Mouse (Mus musculus) T-cell, adult 2 months (primary cell): Measurements from ENCODE around the gene Cdk14.

Experiments used
- DNase-seq: peaks from one replicate; pipeline ENCODE4 v3.0.0; 2022; ENCODE audit warnings: low spot score

The Cdk14 gene

DNA sequence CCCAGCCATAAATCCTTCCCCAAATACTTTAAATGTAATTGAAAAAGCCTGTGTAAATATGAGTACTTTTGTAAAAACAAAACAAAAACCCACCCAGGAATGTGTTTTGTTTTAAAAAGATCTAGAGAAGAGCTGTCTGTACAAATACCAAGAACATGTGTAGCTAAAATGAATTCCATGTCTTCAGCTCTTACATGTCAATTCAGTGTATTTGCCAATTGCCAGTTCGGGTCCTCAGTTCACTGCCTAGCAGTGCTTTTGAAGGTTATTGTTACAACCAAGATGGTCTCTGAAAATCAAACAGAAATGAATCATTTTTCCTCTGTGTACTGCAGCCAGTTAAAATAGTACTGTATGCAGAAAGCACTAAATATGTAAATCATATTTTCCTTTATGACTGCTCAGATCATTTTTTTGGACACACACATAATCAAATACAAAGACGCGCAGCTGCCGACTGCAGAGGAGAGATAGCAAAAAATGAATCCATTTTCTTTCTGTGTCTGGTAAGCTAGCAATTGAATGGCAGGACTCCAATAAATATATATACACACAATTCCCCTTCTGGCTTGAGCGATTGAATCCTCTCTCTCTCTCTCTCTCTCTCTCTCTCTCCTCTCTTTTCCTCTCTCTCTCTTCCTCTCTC, 526.8 kb downstream of the Cdk14 start:
- DNase-seq = no peak

DNA sequence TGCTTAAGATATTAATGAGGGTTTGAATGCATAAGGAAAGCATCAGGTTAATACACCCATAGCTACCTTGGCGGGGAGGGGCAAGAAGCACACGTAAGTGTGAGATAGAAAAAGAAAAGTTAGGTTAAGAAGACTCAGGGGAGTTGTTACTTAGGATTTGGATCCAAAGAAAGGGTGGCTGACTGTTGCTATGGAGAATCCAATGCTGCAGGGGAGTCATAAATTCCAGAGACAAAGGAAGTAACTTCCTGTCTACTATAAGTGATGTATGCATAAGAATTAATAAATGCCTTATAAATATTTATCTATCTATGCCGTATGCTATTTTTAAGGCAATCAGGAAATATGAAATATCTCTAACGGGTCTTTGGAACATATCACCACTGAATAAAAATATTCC, 527.4 kb downstream of the Cdk14 start:
- DNase-seq = no peak

DNA sequence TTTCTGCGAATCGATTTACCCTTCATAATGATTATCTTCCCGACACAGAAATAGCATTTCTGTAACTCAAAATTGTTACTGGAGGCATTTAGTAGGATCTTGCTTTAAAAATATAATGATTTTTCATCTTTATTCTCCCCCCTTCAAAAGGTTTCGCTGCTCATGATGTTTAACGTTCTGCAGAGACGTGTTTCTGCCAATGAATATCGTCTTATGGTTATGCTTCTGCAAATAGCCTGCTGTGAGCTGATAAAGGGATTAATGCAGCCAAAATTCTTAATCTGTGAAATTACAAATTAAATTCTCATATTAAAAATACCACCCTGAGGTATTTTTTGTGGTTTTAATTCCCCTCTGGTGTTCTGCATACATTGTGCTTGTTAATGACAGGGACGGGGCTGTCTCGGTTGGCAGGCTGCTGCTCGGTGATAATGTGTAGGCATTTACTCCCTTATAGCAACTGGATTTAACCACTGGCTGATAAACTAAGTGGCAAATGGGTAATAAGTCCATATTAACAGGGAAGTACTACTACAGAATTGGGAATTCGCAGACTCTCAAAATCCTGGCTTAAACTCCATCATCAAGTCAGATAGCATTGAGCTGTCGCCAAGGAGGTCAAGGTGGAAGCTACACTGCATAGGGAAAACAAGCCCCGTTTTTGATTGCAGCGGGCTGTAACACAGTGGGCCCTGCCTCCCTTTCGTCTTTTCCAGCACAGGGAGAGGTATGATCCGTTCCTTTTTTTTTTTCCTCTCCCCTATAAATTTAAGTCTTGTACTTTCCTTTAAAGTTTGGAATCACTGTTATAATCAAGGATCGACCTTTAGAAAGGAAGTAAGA, 528.0 kb downstream of the Cdk14 start:
- DNase-seq = no peak

DNA sequence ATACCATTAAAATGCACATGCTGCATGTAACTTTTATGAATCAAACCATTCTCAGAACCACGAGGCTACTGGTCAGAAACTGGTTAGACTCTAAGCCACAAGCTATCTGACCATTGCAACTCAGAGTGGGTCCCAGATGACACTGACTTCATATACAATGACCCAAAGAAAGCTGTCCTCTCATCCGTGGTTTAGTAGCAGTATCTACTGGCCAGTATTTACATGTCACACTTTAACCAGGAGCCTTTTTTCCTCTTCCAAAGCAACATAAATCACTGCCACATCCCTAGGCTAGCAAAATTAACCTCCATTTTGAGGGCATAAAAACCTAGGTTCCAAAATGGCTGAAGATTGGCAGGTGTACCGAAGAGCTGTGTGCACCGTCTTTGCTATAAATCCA, 533.0 kb downstream of the Cdk14 start:
- no peak for DNase-seq

DNA sequence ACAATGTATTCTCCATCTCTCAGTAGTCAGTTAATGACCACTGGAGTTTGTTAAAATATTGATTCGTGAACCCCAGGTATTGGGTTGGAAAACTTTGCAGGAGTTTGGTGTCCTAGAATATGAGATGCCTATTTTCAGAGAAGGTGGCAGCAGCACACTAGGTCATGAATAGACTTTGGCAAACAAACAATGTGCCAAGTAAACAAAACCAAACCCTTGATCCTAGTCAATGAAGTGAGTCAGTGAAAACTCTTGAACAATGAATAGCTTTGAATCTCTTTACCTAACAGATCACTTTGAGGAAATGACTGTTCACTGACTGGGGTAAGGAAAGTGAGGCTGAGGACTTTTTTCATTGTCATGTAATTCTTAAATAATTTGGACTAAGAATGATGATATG, 537.3 kb downstream of the Cdk14 start:
- DNase-seq = no peak

DNA sequence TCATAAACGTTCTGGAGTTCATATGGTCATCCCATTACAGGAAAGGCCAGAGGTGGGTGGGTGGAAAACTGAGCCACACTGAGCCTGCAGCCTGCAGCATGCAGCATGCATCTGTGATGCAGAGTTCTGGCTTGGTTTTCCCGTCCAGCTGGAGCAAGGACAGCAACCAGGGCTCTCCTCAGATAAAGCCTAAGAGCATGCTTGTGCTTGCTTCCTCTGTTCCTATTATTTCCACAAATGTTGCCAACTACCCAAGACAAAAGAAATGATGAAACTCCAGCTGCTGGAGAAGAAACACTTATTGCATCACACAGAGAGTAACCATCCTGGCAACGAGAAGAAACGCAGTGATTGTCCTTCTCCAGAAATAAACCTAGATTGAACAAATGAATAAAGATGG, 539.8 kb downstream of the Cdk14 start:
- no peak for DNase-seq

DNA sequence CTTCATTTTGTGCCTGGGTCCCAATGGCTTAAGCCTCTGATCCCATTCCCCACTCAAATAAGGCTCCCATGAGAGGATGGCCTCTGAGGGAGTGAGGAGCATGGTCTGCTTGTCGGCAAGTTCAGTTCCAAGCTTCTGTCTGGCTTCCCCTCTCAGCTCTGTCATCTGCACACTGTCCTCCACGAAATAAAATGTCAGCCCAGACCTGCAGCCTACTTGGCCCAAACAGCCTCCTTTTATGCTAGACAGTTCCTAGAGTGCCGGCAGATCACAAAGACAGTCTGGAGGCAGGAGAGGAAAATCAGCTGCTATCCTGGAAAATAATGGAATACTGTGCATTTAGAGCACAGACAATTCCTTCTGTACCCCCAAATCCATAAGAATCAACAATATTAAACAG, 541.2 kb downstream of the Cdk14 start:
- DNase-seq = no peak

DNA sequence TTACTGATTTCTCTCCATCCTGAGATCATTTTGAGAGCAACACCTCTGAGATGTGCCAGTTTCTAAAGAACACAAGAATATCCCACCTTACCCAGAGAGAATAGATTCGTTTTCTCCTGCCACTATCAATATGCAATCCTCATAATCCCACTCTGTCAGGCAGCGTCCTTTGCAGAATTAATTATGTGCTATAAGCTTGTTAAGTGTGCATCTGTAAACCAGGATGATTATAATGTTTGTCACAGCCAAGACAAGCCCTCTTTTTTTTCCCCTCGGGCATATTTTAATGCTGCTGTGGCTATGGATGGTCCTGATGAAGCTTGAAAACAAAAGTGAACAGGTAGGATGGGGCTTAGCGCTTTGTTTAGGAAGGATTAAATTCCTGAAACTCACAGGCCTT, 542.5 kb downstream of the Cdk14 start:
- DNase-seq = no peak

DNA sequence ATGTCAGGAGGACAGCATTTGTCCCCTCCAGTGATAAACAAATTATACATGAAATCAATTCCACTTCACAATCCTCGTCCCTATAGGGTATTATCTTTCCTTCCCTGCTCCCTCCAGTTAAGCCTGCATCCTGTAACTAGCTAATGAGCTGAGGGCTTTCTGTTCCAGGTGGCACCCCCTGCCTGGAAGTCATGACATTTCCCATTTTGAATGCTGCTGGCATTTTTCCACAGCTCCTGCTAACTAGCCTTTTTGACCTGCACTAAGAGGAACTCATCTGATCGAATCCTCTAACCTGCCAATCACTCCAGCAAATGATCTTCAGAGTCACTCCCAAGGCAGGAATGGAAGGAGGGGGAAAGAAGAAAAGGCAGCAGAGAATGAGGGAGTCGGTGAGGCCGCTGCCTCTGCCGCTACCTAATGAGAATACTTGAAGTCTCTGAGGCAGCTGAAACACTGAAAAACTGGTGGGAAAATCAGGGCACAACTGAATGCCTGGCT, 542.9 kb downstream of the Cdk14 start:
- no peak for DNase-seq

DNA sequence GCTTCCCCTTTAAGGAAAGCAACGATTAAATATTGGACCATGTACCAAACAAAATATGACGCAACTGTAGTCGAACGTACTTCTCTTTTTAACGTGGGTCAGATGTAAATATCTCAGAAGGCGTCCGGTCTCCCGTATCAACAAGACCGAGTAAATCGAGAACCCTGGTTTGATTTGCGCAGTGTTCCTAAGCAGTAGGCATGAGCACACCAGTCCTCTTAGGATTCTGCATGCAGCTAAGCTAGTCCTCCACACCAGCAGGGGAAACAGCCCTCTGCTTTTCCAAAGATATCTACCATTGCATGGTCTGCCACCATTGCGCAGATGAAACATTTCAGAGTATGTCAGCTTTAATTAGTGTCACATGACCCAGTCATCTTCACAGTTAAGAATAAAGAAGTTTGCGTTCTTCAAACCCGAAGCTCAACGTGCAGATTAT, 543.4 kb downstream of the Cdk14 start:
- DNase-seq = no peak

DNA sequence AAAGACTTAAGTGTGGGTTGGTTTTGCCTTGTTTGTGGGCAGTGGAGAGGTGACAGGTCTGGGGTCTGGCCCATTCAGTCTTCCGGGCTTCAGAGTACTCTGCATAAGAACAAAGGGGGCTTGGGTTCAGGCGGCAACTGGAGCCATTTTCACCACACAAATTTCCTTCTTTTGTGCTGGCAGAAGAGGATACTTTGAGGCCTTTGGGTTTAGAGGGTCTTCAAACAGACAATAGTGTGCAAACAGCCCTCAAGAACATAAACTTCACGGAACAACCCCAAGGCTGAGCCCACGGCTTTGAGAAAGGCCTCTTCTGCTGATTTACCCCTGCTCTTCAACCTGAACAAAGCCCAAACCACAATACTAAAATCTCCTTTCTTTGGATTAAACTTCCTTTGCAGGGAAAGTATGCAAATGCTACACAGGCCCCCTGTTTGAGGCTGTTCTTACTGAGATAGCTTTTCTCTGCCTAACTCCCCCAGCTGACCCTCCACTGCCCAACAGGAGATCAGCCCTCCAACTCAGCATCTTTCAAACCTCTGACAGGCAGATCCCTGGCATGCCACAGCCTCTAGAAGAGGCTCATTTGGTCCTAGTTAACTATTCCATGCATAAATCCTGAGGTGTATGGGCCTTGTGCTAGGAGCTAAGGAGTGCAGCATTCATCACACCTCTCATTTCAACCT, 549.9 kb downstream of the Cdk14 start:
- DNase-seq = no peak

DNA sequence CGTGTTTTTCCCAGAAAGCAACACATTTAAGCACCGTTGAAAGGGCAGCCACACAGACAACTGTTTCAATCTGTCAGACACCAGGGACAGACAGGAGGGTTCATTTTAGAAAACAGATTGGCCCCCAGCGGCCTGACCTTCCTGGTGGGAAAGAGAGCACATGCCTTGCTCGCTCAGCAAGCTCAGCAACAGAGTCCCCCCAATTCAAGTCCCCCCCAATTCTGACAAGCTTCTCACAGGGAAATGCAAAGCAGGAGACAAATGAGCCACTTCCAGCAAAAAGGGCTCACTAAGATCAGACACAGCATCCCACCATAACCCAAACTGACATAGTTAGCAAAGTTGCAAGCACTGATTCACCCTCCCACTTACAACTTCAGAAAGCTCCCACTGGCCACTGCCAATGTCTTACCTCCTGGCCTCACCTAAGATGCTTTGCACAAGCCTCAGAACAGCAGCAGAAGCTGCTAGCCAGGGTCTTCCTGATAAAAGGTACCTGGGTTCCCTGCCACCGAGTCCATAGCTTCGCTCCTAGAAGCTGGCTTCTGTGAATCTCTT, 551.5 kb downstream of the Cdk14 start:
- DNase-seq = no peak

DNA sequence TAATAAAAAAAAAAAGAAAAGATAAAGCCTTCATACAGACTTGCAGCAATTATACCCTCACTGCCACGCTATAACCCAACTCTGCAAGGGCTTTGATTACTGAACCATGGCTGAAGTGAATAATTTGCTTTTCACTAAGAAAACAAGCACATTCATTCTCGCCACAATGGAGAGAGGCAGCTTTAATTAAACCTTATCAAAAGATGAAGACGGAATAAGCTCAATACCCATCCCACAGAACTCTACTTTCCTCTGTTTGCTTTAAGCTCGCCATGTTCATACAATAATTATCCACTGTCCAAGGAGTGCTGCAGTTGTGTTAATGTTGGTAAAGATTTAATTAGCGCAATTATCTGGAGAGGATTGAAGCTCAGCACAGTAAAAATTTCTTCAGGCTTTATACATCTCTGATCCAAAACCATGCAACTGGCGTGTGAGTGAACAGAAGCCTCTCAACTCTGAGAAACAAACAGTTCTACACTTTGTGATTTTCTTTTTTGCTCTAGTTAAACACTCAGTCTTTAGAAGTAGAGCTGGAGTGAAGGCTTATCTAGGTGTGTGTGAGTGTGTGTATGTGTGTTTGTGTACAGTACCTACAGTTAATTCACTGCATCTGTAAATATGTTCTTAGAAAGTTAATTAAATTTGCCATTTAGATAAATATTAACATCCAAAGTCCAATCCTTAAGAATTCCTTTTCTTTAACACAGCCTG, 552.1 kb downstream of the Cdk14 start:
- no peak for DNase-seq

DNA sequence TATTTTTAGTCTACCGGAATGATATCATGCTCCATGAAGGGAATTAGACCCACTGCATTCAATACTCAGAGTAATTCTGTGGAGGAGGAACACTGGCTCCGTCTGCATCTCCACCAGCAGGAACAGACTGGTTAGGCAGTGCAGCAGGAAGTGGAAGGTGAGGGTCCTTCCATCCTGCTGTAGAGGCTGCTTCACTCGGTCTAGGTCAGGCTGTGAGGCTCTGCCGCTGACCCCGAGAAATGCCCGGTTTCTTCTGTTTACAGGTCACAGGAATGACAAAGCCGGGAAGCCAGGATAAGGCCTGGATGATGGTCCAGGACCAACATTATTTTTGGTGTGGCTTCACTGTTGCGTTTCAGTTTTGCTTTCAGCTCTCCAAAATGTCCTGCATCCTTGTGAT, 553.2 kb downstream of the Cdk14 start:
- DNase-seq = no peak

DNA sequence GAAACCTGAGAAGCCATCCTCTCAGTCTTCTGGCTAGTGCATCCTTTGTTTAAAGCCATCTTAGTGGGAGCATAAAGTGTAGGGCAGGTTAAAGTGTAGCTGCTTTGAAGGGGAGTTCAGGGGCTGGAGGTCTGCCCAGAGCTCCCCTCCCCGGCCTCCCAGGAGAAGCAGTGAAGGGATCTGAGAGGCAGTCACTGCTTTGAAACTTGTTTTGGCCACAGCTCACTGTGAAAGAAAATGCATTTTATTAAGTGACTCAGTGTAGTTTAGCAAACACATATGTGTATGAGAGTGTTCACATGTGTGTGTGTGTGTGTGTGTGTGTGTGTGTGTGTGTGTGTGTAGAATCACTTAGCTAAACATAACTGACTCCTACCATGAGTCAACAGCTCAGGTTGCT, 554.0 kb downstream of the Cdk14 start:
- no peak for DNase-seq

DNA sequence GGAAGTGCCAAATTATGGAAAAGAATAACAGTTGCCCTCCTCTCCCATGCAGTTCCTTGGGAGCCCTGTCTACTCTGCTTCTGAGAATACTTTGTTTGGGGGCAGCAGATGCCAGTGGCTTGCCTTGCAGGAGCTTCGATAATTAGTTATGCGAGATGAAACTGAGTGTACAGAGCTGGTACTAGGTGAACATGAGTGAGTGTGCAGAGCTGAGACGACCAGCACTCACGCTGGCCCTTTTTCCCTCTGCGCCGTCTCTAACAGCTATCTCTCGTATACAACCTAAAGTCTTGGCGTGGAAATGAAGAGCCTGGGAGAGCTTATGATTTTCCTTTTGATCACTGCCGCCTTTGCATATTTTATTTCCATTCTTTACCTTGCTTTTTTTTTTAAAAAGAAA, 558.5 kb downstream of the Cdk14 start:
- DNase-seq = no peak

DNA sequence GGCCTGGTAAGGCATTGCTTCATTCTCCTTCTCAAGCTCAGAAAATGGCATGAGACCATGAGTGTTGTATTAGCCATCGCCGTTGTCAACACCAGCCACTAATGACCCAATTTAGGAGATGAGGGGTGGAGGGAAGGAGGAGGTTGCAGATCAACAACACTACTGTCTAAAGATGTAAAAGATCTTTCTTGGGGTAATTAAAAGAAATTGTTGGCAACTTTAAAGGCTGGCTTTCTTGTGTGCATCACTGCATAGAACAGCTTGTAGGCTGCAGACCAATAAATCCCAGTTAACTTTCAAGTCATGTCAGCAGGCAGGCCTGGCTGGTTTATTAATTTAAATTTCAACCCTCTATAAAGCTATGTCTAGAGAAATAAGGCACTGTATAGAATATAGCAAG, 559.0 kb downstream of the Cdk14 start:
- DNase-seq = no peak

DNA sequence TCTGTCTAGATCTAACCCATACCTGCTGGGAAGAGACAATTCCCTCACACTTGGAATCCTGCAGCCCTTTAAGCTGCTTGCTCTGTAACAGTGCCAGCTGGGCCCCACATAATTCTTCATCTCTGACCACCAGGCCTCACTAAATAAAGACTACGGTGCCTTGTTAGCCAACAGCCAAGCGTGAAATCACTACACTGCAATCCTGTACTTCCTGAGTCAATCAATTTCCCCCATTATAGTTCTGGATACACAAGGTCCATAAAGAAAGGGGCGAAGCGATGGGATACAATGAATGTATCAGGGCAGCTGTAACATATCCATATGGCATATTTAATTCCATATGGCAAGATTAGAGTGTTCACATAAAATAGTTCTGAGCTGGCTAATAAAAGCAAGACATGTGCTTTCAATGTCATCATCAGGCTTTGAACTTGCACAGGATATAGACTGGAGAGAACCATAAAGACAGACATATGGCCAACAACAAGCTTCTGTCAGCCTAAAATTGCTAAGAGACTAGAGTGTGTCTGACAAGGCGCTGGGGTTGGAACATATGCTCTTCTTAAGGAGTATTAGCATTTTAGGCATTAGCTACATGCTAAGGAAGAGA, 562.0 kb downstream of the Cdk14 start:
- DNase-seq = no peak

DNA sequence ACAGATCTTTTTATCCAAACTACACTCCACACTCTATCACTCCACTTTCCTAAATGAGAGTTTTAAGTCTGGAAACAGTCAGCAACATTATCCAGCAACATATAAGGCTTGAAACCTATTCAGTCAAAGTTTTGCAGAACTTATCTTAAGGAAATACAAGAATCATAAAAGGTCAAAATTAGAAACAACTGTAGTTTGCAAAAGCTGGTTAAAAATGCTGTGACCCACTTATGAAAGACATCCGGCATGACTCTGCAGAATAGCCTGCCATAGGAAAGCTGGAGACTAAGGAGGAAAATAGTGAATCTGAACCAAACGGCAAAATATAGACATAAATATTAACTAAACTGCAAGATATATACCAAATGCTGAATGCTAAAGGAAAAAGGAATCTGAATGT, 566.6 kb downstream of the Cdk14 start:
- no peak for DNase-seq

DNA sequence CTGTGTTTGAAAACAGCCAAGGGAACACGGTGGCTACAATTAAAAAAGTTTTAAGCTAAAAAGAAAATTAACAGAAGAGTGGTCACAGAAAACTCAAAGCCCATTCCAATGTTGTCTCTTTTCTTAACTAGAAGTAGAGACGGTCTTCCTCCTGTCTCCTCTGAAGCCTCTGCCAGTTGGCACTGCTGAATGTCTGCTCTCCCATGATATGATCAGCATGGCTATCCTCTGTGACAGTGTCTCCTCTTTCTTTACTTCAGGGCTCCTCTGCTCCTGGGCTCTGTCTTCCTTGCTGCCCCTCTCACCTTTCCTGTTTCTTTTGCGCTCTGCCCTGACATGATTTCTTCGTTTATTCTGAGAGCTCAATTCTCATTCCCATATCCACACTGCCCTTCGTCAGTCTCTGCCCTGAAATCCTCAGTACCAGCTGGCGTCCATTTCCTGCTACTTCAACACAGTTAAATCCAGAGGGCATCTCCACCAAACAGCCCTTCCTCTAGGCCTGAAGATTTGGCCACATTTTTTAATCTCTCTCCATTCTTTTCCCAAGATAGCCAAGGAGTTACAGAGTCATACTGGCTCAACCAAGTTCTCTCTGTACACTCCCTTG, 567.3 kb downstream of the Cdk14 start:
- DNase-seq = no peak
